Mouse (Mus musculus): ENCODE measurements at regions not wholly inside any gene's neighbourhood (a gene's known extent, or its start where the extent isn't known, plus 50 kb on each side); places are given as distances from the start of the nearest gene placed in this dataset.

DNA sequence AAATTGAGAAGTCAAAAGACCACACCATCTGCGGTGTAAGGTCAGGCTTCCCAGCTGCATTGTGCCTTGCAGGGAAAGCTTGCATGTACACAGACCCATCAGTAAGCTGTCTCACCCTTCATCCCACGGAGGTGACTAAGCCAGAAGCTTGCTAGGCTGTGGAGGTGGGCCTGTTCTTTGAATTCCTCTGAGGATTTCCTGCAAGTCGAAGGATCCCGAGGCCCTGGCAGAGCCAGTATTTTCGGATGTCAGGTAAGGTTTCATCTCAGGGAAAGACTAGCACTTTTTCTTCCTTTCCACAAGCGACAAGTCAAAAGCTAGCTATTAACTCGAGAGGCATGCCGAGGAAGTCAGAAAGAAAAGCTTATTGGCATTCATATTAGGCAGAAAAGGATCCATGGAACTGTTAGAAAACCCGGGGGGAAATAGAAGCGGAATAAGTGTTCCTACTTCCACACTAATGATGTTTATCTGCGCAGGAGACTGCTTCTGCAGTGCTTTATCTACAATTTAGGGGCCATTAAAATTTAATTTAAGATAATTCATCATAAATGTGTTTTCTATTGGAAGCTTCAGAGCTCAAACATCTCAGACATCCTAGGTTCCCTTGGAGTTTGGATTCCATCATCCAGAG is 148.3 kb upstream of the Atp2b1 start:
- no peak for DNase-seq (ENCODE audit: low spot score)

DNA sequence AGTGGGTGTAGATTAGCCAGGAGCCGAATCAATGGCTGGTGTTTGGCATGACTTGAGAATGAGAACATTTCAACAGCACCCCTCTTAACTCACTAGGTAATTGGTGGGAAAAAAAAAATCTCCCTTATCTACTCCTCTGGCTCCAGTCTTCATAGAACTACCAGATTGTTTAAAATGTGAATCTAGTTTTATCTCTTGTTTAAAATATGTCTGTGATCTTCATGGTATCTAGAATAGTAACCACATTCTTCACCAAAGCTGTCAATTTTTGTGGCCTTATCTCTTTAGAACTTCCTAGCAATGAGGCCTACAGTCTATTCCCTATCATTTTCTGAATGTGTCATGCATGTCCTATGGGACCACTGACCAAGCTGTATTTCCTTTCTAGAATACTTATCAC is 134.4 kb upstream of the Atp2b1 start:
- DNase-seq (ENCODE audit: low spot score), result no peak

DNA sequence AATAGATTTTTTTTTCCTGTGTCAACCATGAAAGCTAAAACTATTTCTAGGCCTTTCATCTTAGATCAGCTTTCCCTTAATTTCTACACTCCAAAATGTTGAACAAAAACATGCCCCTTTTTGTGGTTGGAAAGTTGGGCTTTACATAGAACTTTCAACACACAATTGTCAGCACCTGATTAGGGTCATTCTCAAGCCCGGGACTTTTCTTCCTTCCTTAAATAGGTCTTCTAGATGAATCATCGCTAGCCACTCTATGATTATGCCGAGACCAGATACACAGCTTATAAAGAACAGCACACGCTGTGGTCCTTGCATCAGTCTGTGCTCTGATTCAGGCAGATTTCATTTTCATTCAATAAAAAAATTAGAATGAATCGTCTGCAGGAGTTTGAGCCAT is 133.3 kb upstream of the Atp2b1 start:
- DNase-seq (ENCODE audit: low spot score), result no peak

- no peak for DNase-seq (ENCODE audit: low spot score)
These were observed 132.3 kb upstream of the Atp2b1 start for GRCm38 (mm10) chr10:98781888-98782351.

DNA sequence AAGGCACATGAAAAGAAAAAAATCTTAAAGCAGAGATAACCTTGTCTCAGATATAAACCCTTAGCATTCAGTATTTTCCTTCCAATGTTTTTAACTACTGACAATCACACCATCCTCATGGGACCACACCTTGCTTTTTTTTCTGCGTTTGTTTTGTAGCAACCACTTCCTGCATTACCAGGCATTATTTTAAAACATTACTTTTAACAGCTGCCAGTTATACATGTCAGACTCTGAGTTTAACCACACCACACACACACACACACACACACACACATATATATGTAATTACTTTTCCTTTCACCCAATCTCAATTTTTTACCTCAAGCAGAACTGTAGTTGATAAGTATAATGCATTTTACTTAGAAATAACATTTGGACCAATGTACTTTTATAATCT is 128.8 kb upstream of the Atp2b1 start:
- DNase-seq (ENCODE audit: low spot score), result no peak

- DNase-seq (ENCODE audit: low spot score), result no peak
These were observed 128.1 kb upstream of the Atp2b1 start for GRCm38 (mm10) chr10:98786089-98786488.

- DNase-seq (ENCODE audit: low spot score), result peak; percentile 43
These were observed 124.4 kb upstream of the Atp2b1 start for GRCm38 (mm10) chr10:98789763-98790162.

GRCm38 (mm10) chr10:98790456-98790855 is 123.8 kb upstream of the Atp2b1 start:
- DNase-seq (ENCODE audit: low spot score), result no peak

- no peak for DNase-seq (ENCODE audit: low spot score)
These were observed 122.0 kb upstream of the Atp2b1 start for GRCm38 (mm10) chr10:98792019-98792741.

- no peak for DNase-seq (ENCODE audit: low spot score)
These were observed 120.2 kb upstream of the Atp2b1 start for GRCm38 (mm10) chr10:98793926-98794536.

DNA sequence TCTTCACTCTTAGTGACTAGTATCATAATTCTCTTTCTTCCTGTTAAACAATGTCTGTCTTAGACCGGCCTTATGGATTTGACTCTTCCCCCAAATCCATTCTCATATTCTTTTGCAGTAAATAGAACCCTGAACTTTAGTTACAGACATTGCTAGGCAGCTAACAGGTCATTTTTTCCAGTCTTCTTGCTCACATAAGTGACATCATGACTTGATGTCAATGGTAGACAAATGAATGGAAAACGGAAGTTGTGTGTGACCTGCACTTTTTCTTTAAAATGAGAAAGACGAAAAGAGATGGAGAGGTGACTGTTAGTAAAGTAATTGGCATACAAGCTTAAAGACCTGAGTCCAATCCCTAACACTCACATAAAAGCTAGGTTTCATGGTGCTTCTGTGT is 118.2 kb upstream of the Atp2b1 start:
- no peak for DNase-seq (ENCODE audit: low spot score)

DNA sequence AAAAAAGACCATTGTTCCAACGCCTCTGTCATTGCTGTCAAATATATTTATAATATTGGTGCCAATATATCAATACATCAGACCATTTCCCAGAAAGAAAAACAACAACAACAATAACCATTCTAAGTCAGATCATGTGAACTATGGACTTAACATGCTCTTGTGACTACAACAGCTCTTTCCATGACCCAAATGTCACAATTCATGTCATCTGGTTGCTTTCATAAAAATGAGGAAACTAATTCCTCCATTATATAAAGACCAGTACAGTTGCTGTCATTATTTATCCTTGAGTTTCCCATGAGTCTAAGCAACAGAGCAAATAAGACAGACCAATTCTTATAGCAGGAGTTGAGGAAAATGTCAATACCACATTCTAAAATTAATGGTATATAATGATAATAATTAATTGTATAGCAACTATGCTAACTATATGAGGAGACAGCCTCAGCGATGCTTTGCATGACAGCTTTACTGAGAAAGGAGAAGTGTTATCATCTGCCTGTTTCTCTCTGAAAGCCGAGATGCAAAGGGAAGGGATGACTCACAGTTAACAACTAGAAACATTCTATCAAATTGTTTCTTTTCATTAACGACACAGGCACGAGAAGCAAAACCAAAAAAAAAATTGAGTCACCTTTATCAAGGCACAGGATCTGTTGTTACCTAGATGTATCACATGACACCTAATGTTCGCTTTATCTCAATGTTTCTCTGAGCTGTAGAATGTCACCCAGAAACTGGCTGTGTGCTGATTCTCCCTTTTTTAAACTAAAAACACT is 115.4 kb upstream of the Atp2b1 start:
- no peak for DNase-seq (ENCODE audit: low spot score)

DNA sequence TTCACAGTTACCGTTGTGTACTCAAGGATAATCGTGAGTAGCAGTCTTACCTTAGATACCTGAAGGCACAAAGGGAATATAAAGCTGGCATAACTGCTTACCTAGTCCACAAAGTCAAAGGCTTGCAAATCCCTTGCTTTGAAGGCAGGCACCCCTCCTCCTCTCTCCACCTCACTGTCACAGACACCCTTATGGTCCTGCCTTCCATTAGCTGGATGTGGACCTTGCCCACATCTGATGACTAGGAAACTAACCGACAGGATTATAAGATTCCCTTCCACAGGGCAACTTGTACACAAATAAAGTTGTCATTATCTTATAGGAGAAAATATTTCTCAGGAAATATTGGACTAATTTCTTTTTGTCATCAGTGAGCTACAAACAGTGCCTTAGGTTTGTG is 114.4 kb upstream of the Atp2b1 start:
- no peak for DNase-seq (ENCODE audit: low spot score)

DNA sequence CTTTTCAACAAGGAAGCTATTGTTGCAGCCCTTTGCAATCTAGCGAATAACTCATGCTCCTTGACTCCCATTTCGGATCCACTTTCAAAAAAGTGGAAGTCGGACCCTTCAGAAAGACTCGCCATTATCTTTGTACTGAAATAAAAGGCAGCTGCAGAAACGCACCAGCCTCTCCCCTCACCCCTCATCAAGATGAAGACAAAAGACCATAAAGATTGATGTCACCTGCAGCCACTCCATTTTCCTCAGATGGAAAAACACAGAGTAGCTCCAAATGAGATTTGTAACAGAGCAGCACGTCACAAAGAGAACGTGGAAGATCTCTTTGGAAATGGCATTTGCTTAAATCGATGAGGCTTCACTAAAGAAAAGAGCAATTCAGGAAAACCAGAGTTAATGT is 113.3 kb upstream of the Atp2b1 start:
- DNase-seq (ENCODE audit: low spot score), result no peak

DNA sequence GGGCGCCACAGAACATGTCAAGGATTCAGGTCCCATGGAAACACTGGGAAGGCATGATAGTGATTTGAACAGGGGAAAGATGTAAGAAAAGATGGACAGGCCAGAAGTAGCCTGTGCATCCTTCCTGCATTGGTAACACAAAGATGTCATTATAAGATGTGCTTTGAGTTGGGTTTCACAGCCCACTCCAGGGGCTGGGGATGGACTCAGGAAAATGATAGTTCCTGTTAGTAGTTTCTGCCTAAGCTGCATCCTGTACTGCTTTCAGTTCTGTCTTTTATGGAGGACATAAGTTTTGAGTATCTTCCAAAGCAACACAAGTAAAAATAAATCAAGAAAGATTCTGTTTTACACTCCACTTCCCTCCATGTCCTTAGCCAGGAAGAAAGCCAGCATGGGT is 109.2 kb upstream of the Atp2b1 start:
- no peak for DNase-seq (ENCODE audit: low spot score)

DNA sequence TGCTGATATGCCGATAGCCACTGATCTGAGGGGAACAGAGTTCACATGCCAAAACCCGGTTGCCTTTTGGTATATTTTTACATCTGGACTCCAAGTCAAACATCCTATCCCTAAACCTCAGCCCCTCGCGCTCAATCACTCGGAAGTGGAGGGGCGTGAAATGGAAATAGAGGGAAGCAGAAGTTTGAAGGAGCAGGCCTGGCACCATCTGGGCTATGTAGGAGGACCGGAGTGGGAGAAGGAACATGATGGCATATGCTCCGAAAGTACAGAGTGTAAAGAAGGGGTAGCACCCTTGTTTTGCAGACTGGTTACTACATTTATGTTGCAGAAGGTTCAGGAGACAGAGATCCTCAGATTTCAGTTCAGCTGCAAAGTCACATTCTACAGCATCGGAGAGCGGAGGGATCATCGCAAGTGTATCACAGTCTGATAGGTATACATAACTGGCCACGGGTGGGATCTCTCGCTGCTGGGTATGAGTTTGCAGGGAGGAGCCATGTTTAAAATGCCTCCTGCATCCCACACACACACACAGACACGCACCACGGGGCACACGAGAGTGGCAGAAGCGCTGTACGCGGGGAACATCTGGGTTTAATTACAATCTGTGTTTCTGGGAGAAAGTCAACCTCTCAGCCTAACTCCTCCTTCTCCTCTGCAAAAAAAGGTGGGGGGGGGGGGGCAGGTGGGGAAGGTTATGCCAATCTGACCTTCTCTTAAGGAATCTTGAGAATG is 107.2 kb upstream of the Atp2b1 start:
- DNase-seq (ENCODE audit: low spot score), result peak; percentile 80

DNA sequence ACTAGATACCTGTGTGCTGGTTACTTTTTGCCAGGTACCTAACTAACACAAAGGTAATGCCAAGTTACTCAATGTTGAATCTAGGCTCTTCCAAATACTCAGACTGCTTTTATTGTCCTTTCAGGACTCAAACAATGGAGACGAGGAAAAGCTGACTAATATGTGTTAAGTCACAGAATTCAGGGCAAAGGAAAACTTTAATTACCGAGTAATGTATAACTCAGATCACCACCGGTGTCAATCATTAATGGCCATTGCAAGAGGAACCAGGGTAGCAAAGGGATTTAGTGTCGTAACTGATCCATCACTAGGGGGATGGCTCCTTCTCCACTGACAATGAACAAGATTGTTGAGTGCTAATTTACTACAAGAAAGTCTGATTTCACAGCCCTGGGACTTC is 105.6 kb upstream of the Atp2b1 start:
- no peak for DNase-seq (ENCODE audit: low spot score)

GRCm38 (mm10) chr10:98829051-98829450 is 85.2 kb upstream of the Atp2b1 start:
- DNase-seq (ENCODE audit: low spot score), result no peak

- no peak for DNase-seq (ENCODE audit: low spot score)
These were observed 82.7 kb upstream of the Atp2b1 start for GRCm38 (mm10) chr10:98831488-98831887.

- DNase-seq (ENCODE audit: low spot score), result no peak
These were observed 76.7 kb upstream of the Atp2b1 start for GRCm38 (mm10) chr10:98837289-98838181.

Measured in layer of hippocampus, adult 11-12 months (tissue).